Mouse (Mus musculus) kidney, postnatal 36 days (tissue): ENCODE data around the gene Baiap2.

Experiments used
- DNase-seq, 2 experiments: peaks; one replicate each; pipeline ENCODE4 v3.0.0; 2021 to 2022; ENCODE audit warnings: mixed read lengths in 2 of 2

Gene Baiap2

DNA sequence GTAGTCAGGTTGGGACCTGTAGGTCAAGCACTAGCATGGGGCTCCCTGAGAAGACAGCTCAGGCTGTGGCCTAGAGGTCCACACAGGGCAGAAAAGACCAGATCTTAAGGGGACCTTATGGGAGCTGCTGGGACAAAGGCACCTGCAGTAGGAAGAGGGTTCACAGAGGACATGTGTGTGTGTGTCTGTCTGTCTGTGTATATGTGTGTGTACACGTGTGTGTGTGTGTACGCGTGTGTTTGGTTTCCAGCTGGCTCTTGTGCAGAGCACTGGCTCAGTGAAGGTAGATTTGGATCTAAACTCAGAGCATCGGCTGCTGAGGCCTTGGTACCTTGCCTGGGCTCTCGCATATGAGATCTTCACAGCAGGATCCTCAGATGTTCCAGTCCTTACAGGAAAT is 21.9 kb upstream of the Baiap2 start:
- no peak for DNase-seq

DNA sequence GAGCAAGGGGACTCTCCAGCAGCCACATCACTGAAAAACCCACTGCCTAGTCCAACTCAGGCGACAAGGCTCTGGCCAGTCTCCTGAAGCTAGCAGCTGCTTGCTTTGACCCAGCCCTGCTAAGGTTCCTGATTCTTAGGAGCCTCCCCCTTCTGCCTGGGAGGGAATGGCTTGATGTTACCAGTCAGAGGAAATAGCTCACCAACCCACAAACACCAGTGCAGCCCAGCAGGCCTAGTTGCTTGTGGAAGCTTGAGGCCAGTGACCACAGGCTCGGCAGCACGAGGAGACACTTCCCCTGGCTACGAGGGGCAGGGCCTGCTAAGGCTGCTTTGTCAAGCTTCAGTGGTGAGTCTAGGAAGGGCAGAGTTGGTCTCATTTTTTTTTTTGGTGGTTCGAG is 17.4 kb upstream of the Baiap2 start:
- DNase-seq: no peak

DNA sequence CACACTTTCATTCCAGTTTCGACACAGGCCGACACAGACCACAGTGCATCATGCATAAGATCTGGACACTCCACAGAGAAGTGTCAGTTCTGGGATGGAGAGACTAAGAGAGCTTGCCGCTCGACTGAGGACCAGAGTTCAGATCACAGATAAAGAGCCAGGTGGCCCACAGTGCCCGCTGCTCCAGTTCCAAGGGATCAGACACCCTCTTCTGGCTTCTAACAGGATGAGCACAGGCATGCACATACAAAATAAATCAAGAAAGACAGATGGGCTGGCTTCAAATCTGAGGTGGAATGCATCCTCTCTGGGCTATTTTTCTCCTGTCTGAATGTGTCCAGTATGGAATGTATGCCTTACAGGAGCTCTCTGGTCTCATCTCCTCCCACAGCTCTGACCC is 15.8 kb upstream of the Baiap2 start:
- DNase-seq: no peak

DNA sequence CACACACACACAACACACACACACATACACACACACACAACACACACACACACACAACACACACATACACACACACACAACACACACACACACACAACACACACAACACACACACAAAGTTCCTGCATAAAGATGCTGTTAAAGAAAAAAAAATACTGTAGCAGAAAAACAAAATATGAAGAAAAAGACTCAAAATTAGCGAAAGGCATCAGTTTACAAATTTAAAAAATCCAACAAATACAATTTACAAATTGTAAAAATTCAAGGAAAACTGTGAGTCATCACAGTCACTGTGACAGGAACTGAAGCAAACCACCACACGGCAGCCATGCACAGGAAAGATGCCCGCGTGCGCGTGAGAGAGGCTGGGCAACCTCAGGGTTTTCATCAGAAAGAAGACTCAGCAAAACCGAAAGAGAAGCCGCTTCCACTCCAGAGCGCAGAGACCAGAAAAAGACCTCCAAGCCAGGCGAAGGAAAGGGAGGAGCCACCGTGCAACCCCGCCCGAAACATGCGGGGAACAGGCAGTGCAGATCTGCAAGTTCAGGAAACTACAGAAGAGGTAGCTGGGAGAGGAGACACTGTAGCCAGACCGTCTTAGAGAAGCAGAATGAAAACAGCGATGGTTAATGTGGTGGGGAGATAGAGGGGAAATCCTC is 14.4 kb upstream of the Baiap2 start:
- DNase-seq: peak in 1 of 2 experiments; percentile 69

DNA sequence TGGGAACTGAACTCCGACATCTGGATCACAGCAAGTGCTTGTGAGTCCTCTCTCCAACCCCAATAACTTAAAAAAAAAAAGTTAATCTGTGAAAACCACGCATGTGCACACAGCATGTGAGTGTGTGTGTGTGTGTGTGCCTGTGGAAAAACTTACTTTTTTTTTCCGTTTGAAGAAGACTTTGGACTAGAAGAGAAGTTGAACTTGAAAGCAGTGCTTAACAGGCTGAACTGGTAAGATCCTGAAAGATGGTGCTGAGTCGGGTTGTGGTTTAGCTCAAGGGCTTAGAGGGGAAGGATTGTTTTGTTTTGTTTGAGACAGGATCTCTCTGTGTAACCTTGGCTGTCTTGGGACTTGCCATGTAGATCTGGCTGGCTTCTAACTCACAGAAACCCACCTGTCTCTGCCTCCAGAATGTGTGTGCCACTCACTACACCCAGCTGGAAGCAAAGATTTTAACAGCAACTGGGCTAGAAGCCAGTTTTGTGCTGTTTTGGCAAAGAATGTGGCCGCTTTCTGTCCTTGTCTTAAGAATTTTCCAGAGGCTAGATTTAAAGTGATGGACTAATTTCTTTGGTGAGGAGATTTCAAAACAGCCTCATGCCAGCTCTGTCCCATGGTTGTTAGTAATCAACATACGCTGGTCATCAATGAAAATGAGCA is 12.8 kb upstream of the Baiap2 start:
- DNase-seq: peak; percentile 51 to 67

DNA sequence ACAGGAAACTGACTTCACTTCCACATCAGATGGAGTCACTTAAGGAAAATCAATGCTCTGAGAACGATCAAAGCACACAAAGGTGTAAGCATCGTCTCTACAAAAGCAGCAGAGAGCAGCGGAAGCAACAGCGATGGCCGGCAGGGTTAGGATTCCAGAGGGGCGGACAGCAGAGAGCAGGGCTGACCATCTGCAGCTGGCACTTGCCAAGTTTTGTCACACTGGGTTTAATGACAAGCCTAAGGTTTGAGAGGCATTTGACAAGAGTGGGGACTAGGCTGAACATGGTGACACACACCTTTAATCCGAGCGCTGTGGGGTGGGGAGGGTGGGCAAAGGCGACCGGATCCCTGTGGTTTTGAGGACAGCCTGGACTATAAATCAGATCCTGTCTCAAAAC is 10.8 kb upstream of the Baiap2 start:
- DNase-seq: no peak

DNA sequence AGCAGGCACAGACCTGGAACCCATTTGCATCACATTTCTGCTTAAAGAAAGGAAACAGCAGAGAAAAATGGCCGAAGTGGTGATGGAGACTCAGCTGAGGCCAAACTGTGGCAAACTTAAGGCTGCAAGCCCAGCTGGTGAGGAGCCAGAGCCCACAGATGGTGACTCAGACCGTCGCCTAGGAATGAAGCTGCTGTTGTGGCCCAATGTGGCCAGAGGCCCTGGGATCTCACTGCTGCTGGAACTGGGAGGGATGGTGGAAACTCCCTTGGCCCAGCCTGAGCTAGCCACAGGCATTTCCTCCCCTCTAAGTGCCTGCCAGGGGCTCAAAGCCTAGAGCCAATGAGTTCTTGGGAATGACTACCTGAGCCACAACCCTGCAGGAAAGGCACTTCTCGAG is 9.4 kb upstream of the Baiap2 start:
- no peak for DNase-seq

DNA sequence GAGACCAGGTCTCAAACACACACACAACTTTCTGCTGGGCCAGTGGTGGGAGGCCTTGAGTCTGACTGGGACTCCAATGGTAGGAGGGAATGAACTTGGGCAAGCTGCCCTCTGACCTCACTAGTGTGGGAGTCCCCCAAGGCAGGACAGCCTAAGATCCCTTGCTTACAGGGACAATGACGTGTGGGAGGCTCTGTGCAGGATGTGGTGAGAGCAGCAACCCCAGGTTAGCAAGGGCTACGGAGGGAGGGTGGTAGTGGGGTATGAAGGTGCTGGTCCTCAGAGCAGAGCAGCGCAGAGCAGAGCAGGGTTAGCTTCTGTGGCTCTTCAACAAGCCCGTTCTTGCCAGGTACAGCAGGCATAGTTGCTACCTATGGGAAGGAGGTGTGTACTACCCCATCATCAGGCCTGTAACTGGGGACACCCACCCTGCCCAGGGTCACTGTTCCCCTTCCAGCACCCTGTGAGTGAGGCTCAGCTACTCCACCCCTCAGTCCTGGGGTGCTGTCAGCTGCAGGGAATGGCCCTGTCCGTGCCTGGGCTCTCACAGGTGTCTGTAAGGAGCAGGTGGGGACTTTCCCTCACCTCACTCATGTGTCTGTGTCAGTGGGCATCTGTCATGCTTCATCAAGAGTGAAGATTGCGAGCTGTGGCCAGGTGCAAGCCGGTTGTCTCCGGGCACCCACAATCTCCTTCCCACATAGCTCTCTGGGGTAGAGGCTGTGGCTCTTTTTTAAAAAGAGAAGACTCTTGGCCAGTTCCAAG is 8.6 kb upstream of the Baiap2 start:
- DNase-seq: no peak

DNA sequence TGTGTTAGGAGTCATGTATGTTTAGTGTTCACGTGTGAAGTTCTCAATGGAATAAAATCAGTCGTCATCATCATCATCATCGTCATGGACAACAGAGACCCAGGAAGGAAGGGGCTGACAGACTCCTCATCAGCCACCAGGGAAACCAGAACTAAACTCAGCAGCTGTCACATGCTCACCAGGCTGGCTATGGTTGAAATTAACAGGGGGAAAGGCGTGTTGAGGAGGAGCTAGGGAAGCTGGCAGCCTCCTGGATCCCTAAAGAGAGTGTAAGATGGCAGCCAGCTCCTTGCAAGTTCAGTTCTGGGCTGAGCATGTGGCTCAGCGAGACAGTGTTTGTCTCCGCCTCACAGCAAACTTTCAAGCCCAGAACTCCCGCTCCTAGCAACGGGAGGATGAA is 7.8 kb upstream of the Baiap2 start:
- no peak for DNase-seq

DNA sequence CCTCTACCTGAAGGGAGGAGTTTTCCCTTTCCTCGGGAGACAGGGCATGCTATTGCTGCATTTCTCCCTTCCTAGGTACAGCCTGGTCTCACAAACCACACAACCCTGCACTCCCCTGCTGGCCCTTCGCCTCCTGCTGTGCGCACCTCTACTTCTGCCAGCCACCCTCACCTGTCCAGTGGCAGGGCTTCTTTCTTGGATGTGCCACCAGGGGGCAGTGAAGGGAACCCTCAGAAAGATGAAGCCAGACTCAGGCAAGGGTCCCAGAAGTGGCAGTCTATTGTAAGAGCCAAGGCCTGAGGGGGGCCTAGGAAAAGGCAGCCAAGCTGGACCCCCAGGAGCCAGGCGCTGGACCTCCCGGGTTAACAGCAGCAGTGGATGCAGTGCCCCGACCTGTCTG is 7.1 kb upstream of the Baiap2 start:
- DNase-seq: peak; percentile 87 to 93

DNA sequence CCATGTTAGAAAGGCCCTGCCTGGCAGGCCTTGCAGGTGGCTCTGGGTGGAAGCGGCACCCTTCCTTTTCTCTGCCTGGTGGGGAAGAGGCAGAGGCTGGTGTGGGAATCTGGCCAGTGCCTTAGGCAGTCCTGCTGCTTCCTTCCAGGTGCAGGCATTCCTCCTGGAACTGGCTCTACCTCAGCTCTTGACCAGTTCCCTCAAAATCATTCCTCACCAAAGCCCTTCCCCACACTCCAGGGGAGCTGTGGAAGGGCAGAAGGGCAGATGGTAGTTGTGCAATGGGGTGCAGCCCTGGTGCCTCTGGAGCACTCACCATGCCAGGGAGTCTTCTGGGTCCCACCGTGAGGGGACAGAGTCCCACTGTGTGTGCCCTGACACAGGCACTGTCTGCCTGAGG is 6.1 kb upstream of the Baiap2 start:
- DNase-seq: no peak

DNA sequence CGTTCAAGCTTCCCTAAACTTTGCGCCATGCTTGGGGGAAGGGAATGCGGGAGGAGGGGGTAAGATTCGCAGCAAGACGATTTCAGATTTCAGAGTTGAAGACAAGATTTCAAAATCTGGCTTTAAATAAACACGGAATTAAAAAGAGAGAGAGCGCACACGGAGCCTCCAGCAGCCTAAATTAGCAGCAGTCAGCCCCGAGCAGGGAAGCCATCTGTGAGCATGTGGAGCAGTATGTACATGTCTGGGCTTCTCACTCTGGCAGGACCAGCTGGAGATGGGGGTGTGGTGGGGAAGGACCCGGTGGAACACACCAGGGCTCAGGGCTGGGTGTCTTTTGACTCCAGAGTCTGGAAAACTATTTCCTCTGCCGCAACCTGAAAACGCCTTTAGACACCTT is 5.3 kb upstream of the Baiap2 start:
- DNase-seq: no peak

DNA sequence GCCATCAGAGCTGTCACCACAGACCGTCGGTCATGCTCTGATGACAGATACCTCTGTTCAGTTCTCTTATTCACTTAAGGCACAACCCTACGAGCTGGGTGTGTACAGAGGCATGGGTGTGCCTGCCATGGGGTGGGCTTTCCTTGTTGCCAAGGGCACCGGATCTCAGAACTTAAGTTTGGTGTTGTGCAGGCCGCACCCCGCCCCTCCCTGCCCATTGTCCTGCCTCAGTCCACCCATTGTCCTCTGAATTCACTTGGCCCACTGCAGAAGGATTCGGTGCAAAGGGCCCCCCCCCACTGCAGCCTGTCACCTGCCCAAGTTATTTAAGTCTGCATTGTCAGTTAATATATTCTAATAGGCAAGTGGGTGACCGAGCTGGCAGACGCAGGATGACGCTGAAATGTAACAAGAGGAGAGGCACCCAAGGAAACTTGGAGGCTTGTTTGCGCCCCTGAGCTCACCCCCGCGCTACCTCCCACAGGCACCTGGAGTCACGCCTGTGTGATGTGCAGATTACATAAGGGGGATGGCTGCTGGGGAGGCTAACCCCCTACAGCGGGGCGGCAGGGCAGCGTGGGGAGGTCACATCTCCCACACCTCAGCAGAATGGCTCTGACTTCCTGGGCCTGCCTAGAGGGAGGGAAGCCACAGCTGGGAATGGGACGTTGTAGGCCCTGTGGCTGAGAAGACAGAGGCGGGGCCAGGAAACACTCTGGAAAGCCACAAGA is 4.6 kb upstream of the Baiap2 start:
- DNase-seq: peak; percentile 74 to 80

DNA sequence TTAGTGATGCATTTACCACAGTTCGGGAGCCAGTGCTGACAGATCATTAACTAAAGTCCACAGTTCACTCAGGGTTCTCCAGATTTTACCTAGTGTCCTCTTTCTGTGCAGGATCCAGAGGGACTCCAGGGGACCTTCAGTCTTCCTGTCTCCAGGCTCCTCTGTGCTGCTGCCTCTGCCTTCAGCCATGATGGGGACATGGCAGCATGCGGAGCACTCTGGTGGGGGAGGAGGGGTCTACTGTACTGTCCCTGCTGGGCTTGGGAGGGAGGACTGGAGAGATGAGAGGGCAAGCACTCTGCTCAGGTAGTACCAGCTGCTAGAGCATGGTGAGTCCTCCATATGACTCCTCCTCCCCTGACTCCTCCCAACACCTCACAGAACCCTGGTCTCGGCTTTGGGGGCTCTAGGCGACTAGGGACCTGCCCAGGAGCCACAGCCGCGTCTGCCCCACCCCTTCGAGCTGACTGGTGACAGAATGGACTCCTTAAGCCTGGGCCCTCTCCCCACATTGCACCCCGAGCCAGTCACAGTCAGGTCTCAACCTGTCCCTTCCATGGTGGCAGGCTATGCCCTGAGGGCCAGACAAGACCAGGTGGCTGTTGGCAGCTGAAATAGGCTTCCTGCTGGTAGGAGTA is 3.4 kb upstream of the Baiap2 start:
- peak; percentile 68 to 81 for DNase-seq

DNA sequence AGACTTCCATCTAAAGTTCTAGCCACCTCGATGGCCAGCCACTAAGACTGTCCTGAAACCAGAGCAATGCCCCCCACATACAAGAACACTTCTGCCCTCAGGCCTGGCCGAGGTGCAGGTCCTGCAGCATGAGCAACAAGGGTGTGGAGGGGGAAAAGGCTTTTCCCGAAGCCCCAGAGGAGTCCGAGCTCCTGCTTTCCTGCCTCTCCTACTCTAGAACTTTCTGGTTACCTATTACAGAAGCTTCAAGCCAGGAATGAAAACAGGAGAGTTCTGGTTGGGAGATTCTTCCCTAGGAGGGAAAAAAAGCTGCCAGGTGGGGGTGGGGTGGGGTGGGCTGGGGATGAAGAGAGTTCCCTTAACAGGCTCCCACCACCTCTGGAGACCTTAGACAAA is 2.9 kb upstream of the Baiap2 start:
- DNase-seq: no peak

DNA sequence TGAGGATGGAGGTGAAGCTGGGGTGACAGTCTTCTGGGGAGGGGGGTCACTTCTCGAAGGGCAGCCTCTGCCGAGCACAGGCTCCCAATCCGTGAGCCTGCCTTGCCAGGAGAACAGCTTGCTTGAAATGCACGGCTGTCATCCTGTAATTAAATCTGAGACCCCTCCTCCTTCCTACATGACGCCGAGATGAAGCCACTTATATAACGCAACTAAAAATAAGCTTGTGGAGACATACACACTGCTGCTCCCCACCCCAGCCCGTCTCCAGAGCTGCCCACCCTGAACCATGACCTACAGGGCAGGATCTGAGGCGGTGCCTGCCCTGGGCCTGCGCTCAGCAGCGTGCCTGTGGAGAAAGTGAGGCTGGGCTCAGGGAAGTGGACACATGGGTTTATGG is 2.4 kb upstream of the Baiap2 start:
- no peak for DNase-seq

DNA sequence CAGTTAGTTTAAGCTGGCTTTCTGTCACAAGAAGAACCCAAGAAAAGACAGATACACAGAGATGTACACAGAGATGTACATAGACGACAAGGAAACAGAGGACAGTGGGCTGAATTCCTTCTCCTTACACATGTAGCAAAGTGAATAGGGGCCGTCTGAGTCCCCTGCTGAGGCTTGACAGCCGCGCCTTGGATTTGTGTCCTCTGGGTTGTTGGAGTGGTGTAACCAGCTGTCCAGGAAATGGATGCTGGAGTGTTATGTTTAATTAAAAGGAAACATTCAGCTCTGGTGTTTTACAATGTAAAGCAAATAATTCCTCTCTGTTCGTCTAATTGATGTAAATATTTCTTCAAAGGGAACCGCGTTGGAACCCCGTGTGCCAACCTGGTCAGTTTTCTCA is 769 bp upstream of the Baiap2 start:
- DNase-seq: no peak

DNA sequence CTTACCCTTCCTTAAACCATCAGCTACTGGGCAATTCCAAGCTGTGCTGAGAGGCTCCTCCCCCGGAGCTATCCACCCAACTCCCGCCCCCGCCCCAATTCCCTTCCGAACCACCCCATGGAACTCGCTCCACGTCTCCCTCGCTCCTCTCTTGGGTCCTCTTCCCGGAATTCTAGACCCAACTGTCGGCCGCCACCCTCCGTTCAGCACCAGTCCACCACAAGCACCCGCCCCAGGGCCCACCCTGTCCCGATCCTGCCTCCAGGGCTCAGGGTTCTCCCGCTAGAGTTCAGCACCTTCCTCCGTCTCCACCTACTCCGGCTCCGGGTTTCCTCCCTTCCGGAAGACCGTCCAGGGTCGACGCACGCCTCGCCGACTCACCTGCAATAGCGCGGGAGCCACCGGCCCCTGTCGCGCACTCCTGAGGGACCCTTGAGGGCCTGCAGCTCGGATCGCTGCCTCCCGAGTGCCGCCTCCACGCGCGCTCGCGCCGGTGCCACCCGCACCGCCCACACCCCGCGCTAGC is 299 bp upstream of the Baiap2 start:
- DNase-seq: peak in 1 of 2 experiments; percentile 77

DNA sequence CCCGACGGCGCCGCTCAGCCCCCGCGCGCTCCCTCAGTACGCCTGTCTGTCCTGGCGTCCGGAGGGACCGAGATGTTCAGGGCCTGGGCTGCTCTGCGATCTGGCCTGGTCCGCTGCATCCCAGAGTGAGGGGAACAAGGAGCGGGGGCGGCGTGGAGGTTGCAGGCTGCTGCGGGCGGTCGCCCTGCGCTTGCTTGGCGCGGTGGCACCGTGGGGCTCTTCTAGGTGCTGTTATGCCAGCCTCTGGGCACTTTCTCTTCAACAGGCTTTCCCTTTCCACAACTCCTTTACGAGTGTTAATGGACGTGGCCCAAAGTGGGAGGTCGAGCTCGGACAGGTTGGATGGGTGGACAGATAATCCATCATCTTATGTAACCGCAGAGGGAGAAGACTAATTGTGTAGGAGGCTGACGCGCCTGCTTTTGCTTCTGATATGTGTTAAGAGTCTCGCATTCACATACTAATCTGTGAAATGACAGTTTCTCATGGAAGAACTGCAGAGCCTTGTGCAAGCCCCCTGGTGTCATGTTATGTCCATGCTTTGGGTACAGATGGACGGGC is 945 bp downstream of the Baiap2 start:
- DNase-seq: no peak

DNA sequence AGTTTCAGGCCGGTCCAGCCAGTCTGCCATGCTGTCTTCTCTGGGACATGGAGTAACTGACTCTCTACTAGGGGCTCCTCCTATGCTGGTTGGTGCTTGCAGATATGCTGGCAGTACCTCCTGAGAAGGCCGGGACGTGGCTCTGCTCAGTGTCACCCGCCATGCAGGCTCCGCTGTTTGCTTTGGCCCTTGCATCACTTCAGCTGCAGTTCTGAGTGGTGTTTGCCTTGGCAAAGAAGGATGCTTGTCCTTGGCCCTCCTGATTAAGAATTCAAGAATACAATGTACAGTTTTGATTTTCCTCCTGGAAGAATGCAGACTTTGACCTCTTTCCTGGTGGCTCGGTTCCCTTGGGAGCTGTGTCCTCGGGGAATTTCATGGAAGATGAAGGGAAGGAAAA is 2.8 kb downstream of the Baiap2 start:
- DNase-seq: peak in 1 of 2 experiments; percentile 75

DNA sequence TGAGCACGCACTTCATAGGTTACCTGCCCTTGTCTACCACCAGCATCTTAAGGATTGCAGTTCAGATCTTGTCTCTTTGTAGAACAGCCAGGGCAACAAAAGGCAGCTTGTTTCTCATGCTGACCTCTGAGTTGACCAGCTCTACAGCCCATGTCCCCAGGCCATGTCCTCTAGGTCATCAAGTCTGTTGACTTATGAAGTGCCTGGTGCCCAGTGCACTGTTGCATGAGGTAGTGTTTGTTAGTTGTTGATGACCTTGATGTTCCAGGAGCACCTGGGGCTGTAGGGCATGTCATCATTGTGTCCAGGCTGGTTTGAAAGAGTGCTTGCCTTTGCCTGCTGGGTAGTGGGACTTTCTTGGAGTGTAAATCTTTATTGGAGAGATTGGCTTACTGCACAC is 4.9 kb downstream of the Baiap2 start:
- no peak for DNase-seq

DNA sequence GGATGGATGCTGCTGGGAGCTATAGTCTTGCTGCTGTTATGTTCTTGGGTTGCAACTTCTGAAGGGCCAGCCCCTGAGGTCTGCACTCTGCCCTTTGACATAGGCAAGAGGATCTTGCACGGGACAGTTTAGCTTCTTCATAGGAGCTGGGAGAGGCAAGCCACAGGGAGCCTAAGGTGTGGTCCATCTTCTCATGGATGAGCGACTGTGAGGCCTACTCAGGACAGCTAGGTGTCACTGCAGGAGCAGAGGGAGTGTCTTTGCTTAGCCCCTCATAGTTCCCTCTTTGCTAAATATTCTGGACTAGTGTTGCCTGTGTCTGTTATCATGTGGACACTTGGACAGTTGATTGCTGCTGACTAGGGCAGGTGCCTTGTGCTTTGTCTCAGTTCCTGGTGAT is 5.3 kb downstream of the Baiap2 start:
- DNase-seq: no peak
